Mouse (Mus musculus) central nervous system, embryonic 14 days (tissue): Measurements from ENCODE around the gene Gm10488. TPM values are rescaled to one million over a fixed set of nuclear protein-coding genes. Genes with fewer than 3 reads are reported as not detected.

Source experiments
- polyA plus RNA-seq: library from polyadenylated mRNA; depleted of rRNA; stranded (reverse); fragments of >200 nt; gene quantifications from 2 replicates; pipeline ENCODE4 v1.2.3, GENCODE M21; 2012; rRNA removed

Gm10488 gene
- polyA plus RNA-seq, result not detected in 2 replicates

GRCm38 (mm10) chrX:29976014-29976413 is at the start of gene Gm10488:
TSS of gene Gm10488 (plus strand) at chrX:29976314.

